Mouse (Mus musculus): ENCODE measurements at regions not wholly inside any gene's neighbourhood (a gene's known extent, or its start where the extent isn't known, plus 50 kb on each side); places are given as distances from the start of the nearest gene placed in this dataset.

DNA sequence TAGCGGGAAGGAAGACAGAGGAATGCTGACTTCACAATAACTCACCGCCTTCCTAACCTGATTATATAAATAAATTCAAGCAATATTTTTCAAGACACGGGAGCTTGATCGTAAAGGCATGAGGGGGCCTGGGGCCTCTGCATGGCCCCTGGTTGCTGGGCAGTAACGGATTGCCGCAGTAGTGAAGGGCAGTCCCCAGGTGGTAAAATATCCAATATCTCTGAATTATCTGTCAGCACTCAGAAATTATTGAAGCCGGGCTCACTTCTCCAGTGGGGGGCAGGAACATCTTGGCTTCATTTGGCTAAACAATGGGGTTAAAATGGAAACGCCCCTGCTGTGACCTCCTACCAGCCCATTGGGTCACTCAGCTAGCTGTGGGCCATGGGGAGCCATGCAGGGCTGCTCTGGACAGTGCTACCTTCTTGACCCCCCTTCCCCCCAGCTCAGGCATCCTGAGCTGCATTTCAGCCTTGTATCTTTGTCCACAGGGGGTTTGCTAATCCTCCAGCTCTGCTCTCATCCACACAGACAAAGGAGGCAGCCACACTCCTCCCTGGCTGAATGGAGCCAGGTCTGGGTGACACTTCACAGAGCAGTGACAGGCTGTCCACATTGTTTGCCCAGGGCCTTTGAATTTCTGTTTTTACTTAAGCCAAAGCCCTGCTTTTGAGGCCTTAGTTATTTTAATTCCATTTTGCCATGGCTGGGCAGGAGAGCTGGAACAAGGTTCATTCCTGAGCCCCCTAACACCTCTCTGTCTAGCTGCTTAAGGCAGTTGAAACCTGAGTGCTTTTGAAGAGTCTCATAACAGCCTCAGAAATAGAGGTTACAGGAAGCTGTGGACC lies 267.2 kb upstream of the N4bp1 start:
- 7% methylated on average over 8 of the region's 8 CpGs for WGBS
- no peak overlapping the region for H3K4me3 ChIP-seq (ENCODE audit: low read depth, low read length)
- H3K9ac ChIP-seq (ENCODE audit: low read length), result no peak overlapping the region
- peaks cover 12% of the 10 kb centered on the region for H3K4me1 ChIP-seq (replicated peaks; ENCODE audit: control insufficient read depth, insufficient read depth, low read length)
- no peaks in the 10 kb centered on the region for H3K9me3 ChIP-seq (ENCODE audit: control insufficient read depth, low read length)
- H3K27ac ChIP-seq (ENCODE audit: low read depth, low read length), result peak overlapping the region; percentile 4; the same call in 1 of the 2 replicates
- no peaks in the 10 kb centered on the region for H3K27me3 ChIP-seq (ENCODE audit: control insufficient read depth, insufficient read depth, low read length)
- H3K36me3 ChIP-seq (ENCODE audit: control insufficient read depth, insufficient read depth, low read length), result no peaks in the 10 kb centered on the region
- H3K4me2 ChIP-seq (ENCODE audit: low read depth, low read length, severe bottlenecking), result no peak overlapping the region
- ATAC-seq (replicated peaks; ENCODE audit: low FRiP score), result peak; percentile 85
- peak; percentile 73 for DNase-seq (ENCODE audit: low spot score)

DNA sequence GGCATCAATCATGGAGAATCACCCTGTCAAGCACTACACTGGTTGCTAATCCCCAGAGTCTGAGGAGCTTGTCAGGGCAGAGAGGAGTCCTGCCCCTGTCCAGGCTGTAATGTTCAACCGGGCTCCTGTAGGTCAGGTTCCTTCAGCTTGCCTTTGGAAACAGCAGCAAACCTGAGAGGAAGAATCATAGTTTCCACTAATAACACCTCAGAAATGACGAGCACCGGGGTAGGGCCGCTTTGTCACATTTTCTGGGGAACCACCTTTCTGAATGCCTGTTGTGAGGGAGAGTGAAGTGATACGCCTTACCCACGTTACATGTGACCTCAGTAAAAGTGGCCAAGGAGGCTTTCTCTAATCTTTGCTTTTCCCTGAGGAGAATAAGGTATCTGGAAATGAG lies 263.8 kb upstream of the N4bp1 start:
- Histone ChIP-seq H3K4me3 (ENCODE audit: low read depth, low read length) (no peak overlapping the region), H3K36me3 (ENCODE audit: control insufficient read depth, insufficient read depth, low read length) (no peaks in the 10 kb centered on the region), H3K27ac (ENCODE audit: low read depth, low read length) (no peak overlapping the region), H3K27me3 (ENCODE audit: control insufficient read depth, insufficient read depth, low read length) (no peaks in the 10 kb centered on the region), H3K9ac (ENCODE audit: low read length) (no peak overlapping the region), H3K4me1 (replicated peaks; ENCODE audit: control insufficient read depth, insufficient read depth, low read length) (peaks cover 12% of the 10 kb centered on the region), H3K4me2 (ENCODE audit: low read depth, low read length, severe bottlenecking) (no peak overlapping the region), H3K9me3 (ENCODE audit: control insufficient read depth, low read length) (no peaks in the 10 kb centered on the region; the same call in 1 of the 2 replicates)
- DNase-seq (ENCODE audit: low spot score), result no peak
- WGBS, result 93% methylated on average over 6 of the region's 6 CpGs
- ATAC-seq (replicated peaks; ENCODE audit: low FRiP score), result no peak

DNA sequence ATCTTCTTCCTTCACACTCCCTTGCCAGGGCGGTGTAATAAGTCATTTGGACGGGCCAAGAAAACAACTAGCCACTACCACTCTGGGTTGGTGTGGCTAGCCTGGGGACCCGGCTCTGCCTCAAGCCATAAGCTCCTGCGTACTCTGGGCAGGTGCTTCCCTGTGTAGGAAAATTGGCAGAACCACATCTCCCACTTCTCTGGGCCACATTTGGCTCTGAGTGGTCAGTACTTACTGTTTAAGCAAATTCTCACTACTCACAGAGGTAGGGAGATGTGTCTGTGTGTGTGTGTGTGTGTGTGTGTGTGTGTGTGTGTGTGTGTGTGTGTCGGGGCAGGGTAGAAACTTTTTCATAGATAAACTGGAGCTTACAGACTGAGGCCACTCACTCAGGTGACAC lies 262.6 kb upstream of the N4bp1 start:
- no peak overlapping the region for H3K27ac ChIP-seq (ENCODE audit: low read depth, low read length)
- H3K9ac ChIP-seq (ENCODE audit: low read length), result no peak overlapping the region
- 90% methylated on average over 5 of the region's 5 CpGs for WGBS

DNA sequence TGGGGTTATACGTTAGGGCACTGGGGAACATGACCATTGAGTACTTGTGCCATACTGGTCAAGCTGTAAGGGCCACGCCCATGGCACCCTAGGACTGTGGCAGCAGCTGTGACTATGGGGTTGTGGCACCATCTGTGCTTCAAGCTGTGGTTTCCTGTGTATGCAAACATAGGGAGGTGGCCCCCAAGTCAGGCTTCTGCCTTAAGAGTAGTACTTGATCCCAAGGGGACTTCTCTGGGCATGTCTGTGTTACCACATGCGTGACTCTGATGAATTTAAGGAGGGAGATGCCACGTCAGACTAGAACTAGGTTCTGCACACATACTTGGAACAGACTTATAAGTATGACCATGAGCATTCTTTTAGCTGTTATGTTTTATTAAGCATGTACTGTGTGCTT lies 252.4 kb upstream of the N4bp1 start:
- Histone ChIP-seq H3K9me3 (ENCODE audit: control insufficient read depth, low read length) (no peaks in the 10 kb centered on the region), H3K27ac (ENCODE audit: low read depth, low read length) (no peak overlapping the region), H3K4me2 (ENCODE audit: low read depth, low read length, severe bottlenecking) (no peak overlapping the region), H3K9ac (ENCODE audit: low read length) (no peak overlapping the region), H3K36me3 (ENCODE audit: control insufficient read depth, insufficient read depth, low read length) (no peaks in the 10 kb centered on the region), H3K4me1 (replicated peaks; ENCODE audit: control insufficient read depth, insufficient read depth, low read length) (no peaks in the 10 kb centered on the region), H3K27me3 (ENCODE audit: control insufficient read depth, insufficient read depth, low read length) (no peaks in the 10 kb centered on the region), H3K4me3 (ENCODE audit: low read depth, low read length) (no peak overlapping the region)
- 95% methylated on average over 4 of the region's 4 CpGs for WGBS
- ATAC-seq (replicated peaks; ENCODE audit: low FRiP score) (no peak), DNase-seq (ENCODE audit: low spot score) (no peak)

More for the DNA sequence above, 262.6 kb upstream of the N4bp1 start:
- H3K27me3 ChIP-seq (ENCODE audit: control insufficient read depth, insufficient read depth, low read length), result no peaks in the 10 kb centered on the region
- no peaks in the 10 kb centered on the region for H3K36me3 ChIP-seq (ENCODE audit: control insufficient read depth, insufficient read depth, low read length)
- DNase-seq (ENCODE audit: low spot score), result no peak
- H3K9me3 ChIP-seq (ENCODE audit: control insufficient read depth, low read length), result no peaks in the 10 kb centered on the region; the same call in 1 of the 2 replicates
- no peak for ATAC-seq (replicated peaks; ENCODE audit: low FRiP score)
- H3K4me1 ChIP-seq (replicated peaks; ENCODE audit: control insufficient read depth, insufficient read depth, low read length), result peaks cover 7% of the 10 kb centered on the region; the same call in 1 of the 2 replicates
- no peak overlapping the region for H3K4me3 ChIP-seq (ENCODE audit: low read depth, low read length)
- no peak overlapping the region for H3K4me2 ChIP-seq (ENCODE audit: low read depth, low read length, severe bottlenecking)

DNA sequence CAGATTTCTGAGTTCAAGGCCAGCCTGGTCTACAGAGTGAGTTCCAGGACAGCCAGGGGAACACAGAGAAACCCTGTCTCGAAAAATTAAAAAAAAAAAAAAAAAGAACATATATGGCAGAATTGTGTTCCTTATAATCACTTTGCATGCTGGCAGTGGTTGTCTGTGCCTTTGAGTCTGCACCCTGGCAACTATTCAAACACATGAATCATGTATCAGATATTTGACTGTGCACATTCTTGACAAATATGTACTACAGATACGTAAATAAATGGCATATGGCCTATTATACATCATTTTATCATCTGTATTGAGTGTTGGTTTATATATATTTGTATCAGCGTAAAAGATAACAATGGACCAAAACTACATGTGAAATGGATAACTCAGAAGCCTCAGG lies 246.7 kb upstream of the N4bp1 start:
- WGBS, result 85% methylated on average over 3 of the region's 3 CpGs
- no peak overlapping the region for H3K27ac ChIP-seq (ENCODE audit: low read depth, low read length)

DNA sequence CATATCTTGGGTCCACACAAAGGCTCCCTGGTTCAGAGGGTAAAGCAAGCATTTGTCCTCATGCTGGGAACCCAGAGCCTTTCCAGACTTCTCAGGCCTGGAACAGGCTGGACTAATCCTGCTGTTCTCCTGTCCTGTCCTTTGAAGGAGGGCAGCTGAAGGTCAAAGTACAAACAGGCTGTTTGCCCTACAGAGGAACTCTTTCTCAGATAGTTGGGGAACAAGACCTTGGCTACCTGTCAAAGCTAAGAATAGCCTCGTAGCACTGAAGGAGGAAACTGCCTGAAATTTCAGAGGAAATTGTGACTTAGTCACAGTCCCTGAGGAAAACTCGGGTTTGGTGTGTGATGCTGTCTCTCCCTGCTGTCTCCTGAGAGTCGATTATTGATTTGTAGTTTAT lies 245.6 kb upstream of the N4bp1 start:
- Histone ChIP-seq H3K4me3 (ENCODE audit: low read depth, low read length) (no peak overlapping the region), H3K36me3 (ENCODE audit: control insufficient read depth, insufficient read depth, low read length) (no peaks in the 10 kb centered on the region), H3K27me3 (ENCODE audit: control insufficient read depth, insufficient read depth, low read length) (no peaks in the 10 kb centered on the region), H3K4me1 (replicated peaks; ENCODE audit: control insufficient read depth, insufficient read depth, low read length) (no peaks in the 10 kb centered on the region), H3K9me3 (ENCODE audit: control insufficient read depth, low read length) (no peaks in the 10 kb centered on the region), H3K9ac (ENCODE audit: low read length) (no peak overlapping the region), H3K4me2 (ENCODE audit: low read depth, low read length, severe bottlenecking) (no peak overlapping the region), H3K27ac (ENCODE audit: low read depth, low read length) (no peak overlapping the region)
- DNase-seq (ENCODE audit: low spot score), result no peak
- no peak for ATAC-seq (replicated peaks; ENCODE audit: low FRiP score)
- 52% methylated on average over 3 of the region's 3 CpGs for WGBS

More for the DNA sequence above, 246.7 kb upstream of the N4bp1 start:
- H3K9ac ChIP-seq (ENCODE audit: low read length), result no peak overlapping the region
- ATAC-seq (replicated peaks; ENCODE audit: low FRiP score) (no peak), DNase-seq (ENCODE audit: low spot score) (no peak)
- no peaks in the 10 kb centered on the region for H3K36me3 ChIP-seq (ENCODE audit: control insufficient read depth, insufficient read depth, low read length)
- H3K9me3 ChIP-seq (ENCODE audit: control insufficient read depth, low read length), result no peaks in the 10 kb centered on the region
- no peak overlapping the region for H3K4me2 ChIP-seq (ENCODE audit: low read depth, low read length, severe bottlenecking)
- H3K27me3 ChIP-seq (ENCODE audit: control insufficient read depth, insufficient read depth, low read length), result no peaks in the 10 kb centered on the region
- no peak overlapping the region for H3K4me3 ChIP-seq (ENCODE audit: low read depth, low read length)
- H3K4me1 ChIP-seq (replicated peaks; ENCODE audit: control insufficient read depth, insufficient read depth, low read length), result no peaks in the 10 kb centered on the region

DNA sequence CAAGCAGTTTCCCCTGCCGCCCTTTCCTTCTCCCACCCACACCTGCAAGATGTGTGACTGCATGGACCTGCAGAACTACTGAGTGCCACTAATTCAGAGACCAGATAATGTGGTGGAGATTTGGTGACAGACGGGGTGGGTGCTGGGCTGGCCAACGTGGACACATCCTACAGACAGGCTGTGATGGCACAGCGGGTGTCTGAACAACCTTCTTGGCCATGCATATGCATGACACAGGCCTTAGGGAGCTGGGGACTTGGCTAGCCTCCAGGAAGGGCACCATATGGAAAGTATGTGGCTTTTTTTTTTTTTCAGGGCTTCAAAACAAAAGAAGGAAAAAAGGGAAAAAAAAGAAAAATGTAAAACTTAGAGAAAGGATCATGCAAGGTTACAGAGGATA lies 243.5 kb upstream of the N4bp1 start:
- Histone ChIP-seq H3K27me3 (ENCODE audit: control insufficient read depth, insufficient read depth, low read length) (no peaks in the 10 kb centered on the region), H3K4me3 (ENCODE audit: low read depth, low read length) (no peak overlapping the region), H3K27ac (ENCODE audit: low read depth, low read length) (no peak overlapping the region), H3K4me2 (ENCODE audit: low read depth, low read length, severe bottlenecking) (no peak overlapping the region), H3K4me1 (replicated peaks; ENCODE audit: control insufficient read depth, insufficient read depth, low read length) (no peaks in the 10 kb centered on the region), H3K9ac (ENCODE audit: low read length) (no peak overlapping the region), H3K36me3 (ENCODE audit: control insufficient read depth, insufficient read depth, low read length) (no peaks in the 10 kb centered on the region), H3K9me3 (ENCODE audit: control insufficient read depth, low read length) (no peaks in the 10 kb centered on the region)
- ATAC-seq (replicated peaks; ENCODE audit: low FRiP score) (no peak), DNase-seq (ENCODE audit: low spot score) (no peak)
- WGBS, result 76% methylated on average over 4 of the region's 4 CpGs

DNA sequence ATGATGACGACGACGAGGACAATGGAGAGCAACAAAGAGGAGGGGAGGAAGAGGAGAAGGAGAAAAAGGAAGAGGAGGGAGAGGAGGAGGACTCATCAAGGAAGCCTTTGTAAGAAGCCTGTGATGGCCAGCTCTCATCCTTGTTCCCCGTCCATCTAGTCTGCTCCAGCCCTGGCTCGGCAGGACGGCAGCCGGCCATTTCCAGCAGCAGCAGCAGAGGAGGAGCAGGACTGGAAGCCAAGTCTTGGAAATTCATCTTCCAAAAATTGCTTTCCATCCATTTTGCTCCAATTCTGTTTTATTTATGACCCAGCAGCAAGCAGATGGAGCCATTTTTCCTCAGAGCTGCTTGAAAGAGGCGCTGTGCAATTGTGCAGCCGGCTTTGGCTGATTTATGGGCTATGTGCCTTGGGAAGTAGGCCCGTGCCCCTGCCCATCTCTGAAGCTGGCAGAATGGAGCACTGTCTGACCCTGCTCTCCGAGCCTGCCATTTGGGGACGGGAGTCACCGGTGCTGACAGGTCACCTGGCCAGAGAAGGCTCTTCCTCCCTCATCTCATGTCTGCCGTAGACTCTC lies 231.2 kb upstream of the N4bp1 start:
- H3K4me2 ChIP-seq (ENCODE audit: low read depth, low read length, severe bottlenecking), result no peak overlapping the region
- no peak for ATAC-seq (replicated peaks; ENCODE audit: low FRiP score)
- no peaks in the 10 kb centered on the region for H3K36me3 ChIP-seq (ENCODE audit: control insufficient read depth, insufficient read depth, low read length)

DNA sequence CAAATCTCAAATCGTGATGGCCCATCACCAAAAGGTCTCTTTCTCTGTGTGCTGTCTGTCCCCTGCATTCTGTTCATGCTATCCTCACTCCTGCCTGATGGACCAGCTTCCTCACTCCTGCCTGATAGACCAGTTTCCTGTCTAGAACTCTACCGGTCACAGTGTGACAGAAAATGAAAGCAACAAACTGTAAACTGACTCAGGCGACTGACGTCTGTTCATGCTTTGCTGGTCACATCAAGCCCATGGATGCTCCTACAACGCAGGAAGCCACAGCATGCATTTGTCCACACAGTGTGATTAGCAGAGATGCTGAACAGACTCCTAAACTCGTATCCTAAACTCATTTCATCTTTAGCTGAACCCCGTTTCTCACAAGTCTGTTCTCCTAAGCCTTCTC lies 227.3 kb upstream of the N4bp1 start:
- H3K4me2 ChIP-seq (ENCODE audit: low read depth, low read length, severe bottlenecking), result no peak overlapping the region
- H3K9ac ChIP-seq (ENCODE audit: low read length), result no peak overlapping the region
- no peaks in the 10 kb centered on the region for H3K9me3 ChIP-seq (ENCODE audit: control insufficient read depth, low read length)
- H3K27ac ChIP-seq (ENCODE audit: low read depth, low read length), result no peak overlapping the region
- no peak overlapping the region for H3K4me3 ChIP-seq (ENCODE audit: low read depth, low read length)
- no peak for DNase-seq (ENCODE audit: low spot score)
- ATAC-seq (replicated peaks; ENCODE audit: low FRiP score), result no peak
- H3K4me1 ChIP-seq (replicated peaks; ENCODE audit: control insufficient read depth, insufficient read depth, low read length), result no peaks in the 10 kb centered on the region
- H3K27me3 ChIP-seq (ENCODE audit: control insufficient read depth, insufficient read depth, low read length), result no peaks in the 10 kb centered on the region
- 91% methylated on average over 7 of the region's 7 CpGs for WGBS
- no peaks in the 10 kb centered on the region for H3K36me3 ChIP-seq (ENCODE audit: control insufficient read depth, insufficient read depth, low read length)

More for the DNA sequence above, 231.2 kb upstream of the N4bp1 start:
- no peak for DNase-seq (ENCODE audit: low spot score)
- no peaks in the 10 kb centered on the region for H3K4me1 ChIP-seq (replicated peaks; ENCODE audit: control insufficient read depth, insufficient read depth, low read length)
- no peaks in the 10 kb centered on the region for H3K27me3 ChIP-seq (ENCODE audit: control insufficient read depth, insufficient read depth, low read length)
- H3K27ac ChIP-seq (ENCODE audit: low read depth, low read length), result no peak overlapping the region
- H3K9me3 ChIP-seq (ENCODE audit: control insufficient read depth, low read length), result no peaks in the 10 kb centered on the region
- no peak overlapping the region for H3K9ac ChIP-seq (ENCODE audit: low read length)
- WGBS, result 88% methylated on average over 14 of the region's 14 CpGs
- no peak overlapping the region for H3K4me3 ChIP-seq (ENCODE audit: low read depth, low read length)
